Mouse (Mus musculus) liver, embryonic 14 days (tissue): ENCODE measurements around the gene Mpz. TPM values are rescaled to one million over a fixed set of nuclear protein-coding genes. Genes with fewer than 3 reads are reported as not detected.

Experiments used
- polyA plus RNA-seq: library from polyadenylated mRNA; depleted of rRNA; stranded (reverse); fragments of >200 nt; gene quantifications from 2 replicates; pipeline ENCODE4 v1.2.3, GENCODE M21; 2012; rRNA removed

The Mpz gene
- polyA plus RNA-seq = 0.08 and 0.11 TPM in 2 replicates

GRCm38 (mm10) chr1:171149974-171150760, at the start of gene Mpz, which contains the start of gene Sdhc:
Gene Mpz (plus strand): TSS chr1:171150711.
Gene Sdhc (minus strand): TSS chr1:171150603.

GRCm38 (mm10) chr1:171113873-171114299, 36.6 kb upstream of the Mpz start, which contains the start of gene Cfap126:
Gene Cfap126 (plus strand): TSS chr1:171113918.

DNA sequence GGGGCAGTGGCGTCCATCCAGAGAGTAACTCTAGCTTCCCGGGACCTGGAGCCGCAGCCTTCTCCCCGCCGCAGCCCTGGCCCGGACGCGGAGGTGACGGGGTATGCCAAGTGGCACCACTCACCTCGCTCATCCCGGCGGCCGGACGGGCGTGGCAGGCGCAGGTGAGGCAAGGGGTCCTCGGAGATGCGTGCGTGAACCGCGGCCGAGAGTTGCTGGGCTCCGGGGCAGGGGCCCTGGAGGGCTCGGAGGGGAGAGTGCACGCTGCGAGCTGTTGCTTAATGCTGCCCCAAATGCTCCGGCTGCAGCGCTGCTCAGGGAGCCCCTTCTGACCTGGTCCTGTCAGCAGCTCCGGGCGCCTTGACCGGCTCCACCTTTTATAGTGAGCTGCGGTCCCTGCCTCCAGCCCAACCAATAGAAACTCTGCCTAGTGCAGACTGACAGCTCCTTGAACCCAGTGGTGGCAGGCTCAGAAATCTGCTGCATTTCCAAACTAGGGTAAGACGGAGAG, 45.4 kb downstream of the Mpz start, which contains the start of gene Pcp4l1:
TSS of gene Pcp4l1 (minus strand) at position 382 of the 511 bp plus-strand sequence.

Other genes with a start within 250 kb of the Mpz start
- 0.03 and 0.09 TPM in 2 replicates for gene Fcrlb, start 237.8 kb upstream of the Mpz start, polyA plus RNA-seq
- 0.21 and 0.35 TPM in 2 replicates for gene Fcrla, start 223.1 kb upstream of the Mpz start, polyA plus RNA-seq
- gene Fcgr2b, start 174.2 kb upstream of the Mpz start, polyA plus RNA-seq = 2.3 and 3.0 TPM in 2 replicates
- 2.2 and 3.8 TPM in 2 replicates for gene Fcgr4, start 131.8 kb upstream of the Mpz start, polyA plus RNA-seq
- gene Fcgr3, start 85.8 kb upstream of the Mpz start, polyA plus RNA-seq = 14.0 and 18.2 TPM in 2 replicates
- gene Cfap126, start 36.8 kb upstream of the Mpz start, polyA plus RNA-seq = 2.0 and 2.2 TPM in 2 replicates
- 101 and 123 TPM in 2 replicates for gene Sdhc, start 108 bp upstream of the Mpz start, polyA plus RNA-seq
- 1.0 and 1.1 TPM in 2 replicates for gene Pcp4l1, start 45.6 kb downstream of the Mpz start, polyA plus RNA-seq
- 0.59 and 0.90 TPM in 2 replicates for gene Nr1i3, start 63.3 kb downstream of the Mpz start, polyA plus RNA-seq
- 10.6 and 11.9 TPM in 2 replicates for gene Tomm40l, start 71.8 kb downstream of the Mpz start, polyA plus RNA-seq
- gene Apoa2, start 74.3 kb downstream of the Mpz start, polyA plus RNA-seq = 2,548 and 2,817 TPM in 2 replicates
- gene Fcer1g, start 83.7 kb downstream of the Mpz start, polyA plus RNA-seq = 41.9 and 56.5 TPM in 2 replicates
- 0.18 and 0.24 TPM in 2 replicates for gene Adamts4, start 99.7 kb downstream of the Mpz start, polyA plus RNA-seq
- gene Ndufs2, start 100.7 kb downstream of the Mpz start, polyA plus RNA-seq = 80.1 and 91.3 TPM in 2 replicates
- 12.0 and 15.2 TPM in 2 replicates for gene B4galt3, start 119.6 kb downstream of the Mpz start, polyA plus RNA-seq
- 138 and 165 TPM in 2 replicates for gene Ppox, start 130.5 kb downstream of the Mpz start, polyA plus RNA-seq
- 16.5 and 19.1 TPM in 2 replicates for gene Usp21, start 137.3 kb downstream of the Mpz start, polyA plus RNA-seq
- 21.5 and 27.7 TPM in 2 replicates for gene Ufc1, start 144.3 kb downstream of the Mpz start, polyA plus RNA-seq
- gene Dedd, start 178.4 kb downstream of the Mpz start, polyA plus RNA-seq = 15.6 and 18.6 TPM in 2 replicates
- 20.0 and 23.2 TPM in 2 replicates for gene Nit1, start 194.9 kb downstream of the Mpz start, polyA plus RNA-seq
- gene Pfdn2, start 195.0 kb downstream of the Mpz start, polyA plus RNA-seq = 41.8 and 44.2 TPM in 2 replicates
- gene Klhdc9, start 210.1 kb downstream of the Mpz start, polyA plus RNA-seq = 0.23 and 0.24 TPM in 2 replicates
- gene Nectin4, start 219.4 kb downstream of the Mpz start, polyA plus RNA-seq = 0.06 and 0.21 TPM in 2 replicates
- 2.7 and 3.5 TPM in 2 replicates for gene Arhgap30, start 238.2 kb downstream of the Mpz start, polyA plus RNA-seq